Mouse (Mus musculus) liver, embryonic 14.5 days (tissue): Measurements from ENCODE around the gene Erbb3. TPM values are rescaled to one million over a fixed set of nuclear protein-coding genes. Genes with fewer than 3 reads are reported as not detected.
"Not testable (repeated sequence)": the region's sequence is repeated elsewhere in the genome, so short reads cannot be mapped to it uniquely, and the experiment has no call there.

Experiments
- ATAC-seq: fragments of 200-750 bp; cut with Nextera tagmentation; 2 replicates; pipeline ENCODE4 v1.8.0; 2017; ENCODE audit warnings: moderate number of reproducible peaks, mild to moderate bottlenecking, moderate library complexity; ENCODE audit not compliant: insufficient read depth
- DNase-seq, 3 experiments: peaks; one replicate each; pipeline ENCODE4 v3.0.0-alpha.2; 2012 to 2013; ENCODE audit warnings: low read depth in 3 of 3, low spot score in 3 of 3
- H3K27ac ChIP-seq: fragments of 300-500 bp; sonication (generic); 2 replicates; pipeline ENCODE4 v1.5.1; 2014; ENCODE audit warnings: moderate library complexity, mild to moderate bottlenecking, control low read depth, inconsistent platforms
- H3K27me3 ChIP-seq: fragments of 300-500 bp; sonication (generic); 2 replicates; pipeline ENCODE4 v1.6.1; 2014; ENCODE audit warnings: mild to moderate bottlenecking, low read length, moderate library complexity; ENCODE audit not compliant: control insufficient read depth, insufficient read depth
- H3K36me3 ChIP-seq: fragments of 300-500 bp; sonication (generic); replicated peaks from 2 replicates; pipeline ENCODE4 v1.6.1; 2014; ENCODE audit warnings: low read depth; ENCODE audit not compliant: control insufficient read depth, insufficient read depth
- H3K4me1 ChIP-seq, 2 experiments: fragments of 200-500 bp in 1 of 2; fragments of 300-500 bp in 1 of 2; sonication (generic) in 1 of 2; replicated peaks; 2 replicates each; pipeline ENCODE4 v1.6.1; 2012 to 2014; ENCODE audit warnings: antibody characterized with exemption in 1 of 2, inconsistent platforms in 1 of 2, low read length in 1 of 2; ENCODE audit not compliant: control insufficient read depth in 2 of 2, insufficient read depth in 2 of 2
- H3K4me2 ChIP-seq: fragments of 300-500 bp; sonication (generic); 2 replicates; pipeline ENCODE4 v1.6.1; 2014; ENCODE audit warnings: low read depth, mild to moderate bottlenecking, control low read depth, moderate library complexity
- H3K4me3 ChIP-seq, 2 experiments: fragments of 200-500 bp in 1 of 2; fragments of 300-500 bp in 1 of 2; sonication (generic) in 1 of 2; 2 replicates each; pipeline ENCODE4 v1.5.1; 2012 to 2014; ENCODE audit warnings: low read depth in 2 of 2, low read length in 2 of 2, mild to moderate bottlenecking in 2 of 2, control low read depth in 1 of 2, inconsistent platforms in 1 of 2, moderate library complexity in 1 of 2; ENCODE audit not compliant: insufficient read depth in 1 of 2
- H3K9ac ChIP-seq: fragments of 300-500 bp; sonication (generic); replicated peaks from 2 replicates; pipeline ENCODE4 v1.6.1; 2014; ENCODE audit warnings: mild to moderate bottlenecking, control low read depth, moderate library complexity
- H3K9me3 ChIP-seq: fragments of 300-500 bp; sonication (generic); 2 replicates; pipeline ENCODE4 v1.6.1; 2016; ENCODE audit warnings: low read length, mixed read lengths; ENCODE audit not compliant: control insufficient read depth
- CTCF ChIP-seq: IDR thresholded peaks from 2 replicates; pipeline ENCODE4 v1.5.1; 2016; ENCODE audit warnings: antibody characterized with exemption, low read depth, control low read depth
- EP300 ChIP-seq: IDR thresholded peaks from 2 replicates; pipeline ENCODE4 v1.6.1; 2016; ENCODE audit warnings: antibody characterized with exemption, low read depth
- WGBS: fragments of 180-500 bp; shearing (Covaris S2); extraction: QIAGEN DNeasy Blood & Tissue Kit; methylation state at CpG from one replicate; pipeline ENCODE4 v1.1.7; 2014; ENCODE audit not compliant: insufficient replicate concordance; 5-methylcytosine and 5-hydroxymethylcytosine counted together
- polyA plus RNA-seq, 2 experiments: library from polyadenylated mRNA; depleted of rRNA in 1 of 2; stranded (reverse) in 1 of 2; unstranded in 1 of 2; fragments of >200 nt; fragmentation: Nextera tagmentation in 1 of 2; extraction: Ambion mirVana in 1 of 2; gene quantifications; 2 replicates each; pipeline versions ENCODE4 v1.2.1 to v1.2.3; 2012 to 2014

Erbb3 gene
- polyA plus RNA-seq, 2 experiments = 1.1 to 1.4 TPM

GRCm38 (mm10) chr10:128556963-128557362 lies 32.5 kb downstream of the Erbb3 start:
- Histone ChIP-seq H3K4me1 (no peaks in the 10 kb centered on the region), H3K36me3 (peaks cover 46% of the 10 kb centered on the region), H3K4me2 (no peak overlapping the region), H3K4me3 (no peak overlapping the region), H3K27ac (no peak overlapping the region), H3K9me3 (no peaks in the 10 kb centered on the region), H3K9ac (no peak overlapping the region), H3K27me3 (no peaks in the 10 kb centered on the region)
- TF ChIP-seq CTCF (no peak), EP300 (no peak)
- no peak for DNase-seq
- 76% methylated on average over 6 of the region's 6 CpGs for WGBS
- ATAC-seq = no peak

DNA sequence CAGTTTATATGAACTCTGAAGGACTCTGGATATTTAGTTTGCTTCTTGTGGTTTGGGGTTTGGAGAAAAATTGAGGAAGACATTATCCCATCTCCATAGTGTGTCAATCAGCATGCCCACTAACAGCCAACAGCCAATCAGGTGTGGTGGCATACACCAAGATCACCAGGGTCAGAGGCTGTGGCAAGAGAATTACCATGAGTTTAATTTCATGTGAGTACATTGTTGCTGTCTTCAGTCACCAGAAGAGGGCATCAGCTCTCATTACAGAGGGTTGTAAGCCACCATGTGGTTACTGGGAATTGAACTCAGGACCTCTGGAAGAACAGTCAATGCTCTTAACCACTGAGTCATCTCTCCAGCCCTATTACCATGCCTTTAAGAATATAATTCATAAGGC lies 33.2 kb downstream of the Erbb3 start:
- no peak overlapping the region for H3K4me2 ChIP-seq
- DNase-seq (no peak), ATAC-seq (no peak)
- no peak overlapping the region for H3K27ac ChIP-seq
- TF ChIP-seq CTCF (peak; percentile 53), EP300 (no peak)
- H3K4me3 ChIP-seq = no peak overlapping the region
- no peaks in the 10 kb centered on the region for H3K27me3 ChIP-seq
- H3K36me3 ChIP-seq = peaks cover 40% of the 10 kb centered on the region
- no peaks in the 10 kb centered on the region for H3K9me3 ChIP-seq
- no peak overlapping the region for H3K9ac ChIP-seq
- no peaks in the 10 kb centered on the region for H3K4me1 ChIP-seq

DNA sequence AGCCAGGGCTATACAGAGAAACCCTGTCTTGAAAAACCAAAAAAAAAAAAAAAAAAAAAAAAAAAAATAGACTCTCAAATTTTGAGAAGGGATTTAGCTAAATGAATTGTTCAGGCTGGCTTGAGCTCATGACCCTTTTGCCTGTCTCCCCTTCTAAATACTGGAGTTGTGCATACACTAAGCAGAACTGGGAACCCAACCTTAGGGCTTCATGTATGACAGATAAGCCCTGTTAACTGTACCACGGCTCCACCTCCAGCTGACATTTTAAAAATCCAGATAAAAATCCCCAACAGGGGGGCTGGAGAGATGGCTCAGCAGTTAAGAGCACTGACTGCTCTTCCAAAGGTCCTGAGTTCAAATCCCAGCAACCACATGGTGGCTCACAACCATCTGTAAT lies 33.9 kb downstream of the Erbb3 start:
- peaks cover 33% of the 10 kb centered on the region for H3K36me3 ChIP-seq
- not testable (repeated sequence) for H3K9me3 ChIP-seq, DNase-seq, H3K4me3 ChIP-seq, ATAC-seq, H3K27me3 ChIP-seq, H3K27ac ChIP-seq, H3K4me1 ChIP-seq, H3K9ac ChIP-seq, H3K4me2 ChIP-seq
- 9% methylated on average over 1 of the region's 1 CpGs for WGBS

DNA sequence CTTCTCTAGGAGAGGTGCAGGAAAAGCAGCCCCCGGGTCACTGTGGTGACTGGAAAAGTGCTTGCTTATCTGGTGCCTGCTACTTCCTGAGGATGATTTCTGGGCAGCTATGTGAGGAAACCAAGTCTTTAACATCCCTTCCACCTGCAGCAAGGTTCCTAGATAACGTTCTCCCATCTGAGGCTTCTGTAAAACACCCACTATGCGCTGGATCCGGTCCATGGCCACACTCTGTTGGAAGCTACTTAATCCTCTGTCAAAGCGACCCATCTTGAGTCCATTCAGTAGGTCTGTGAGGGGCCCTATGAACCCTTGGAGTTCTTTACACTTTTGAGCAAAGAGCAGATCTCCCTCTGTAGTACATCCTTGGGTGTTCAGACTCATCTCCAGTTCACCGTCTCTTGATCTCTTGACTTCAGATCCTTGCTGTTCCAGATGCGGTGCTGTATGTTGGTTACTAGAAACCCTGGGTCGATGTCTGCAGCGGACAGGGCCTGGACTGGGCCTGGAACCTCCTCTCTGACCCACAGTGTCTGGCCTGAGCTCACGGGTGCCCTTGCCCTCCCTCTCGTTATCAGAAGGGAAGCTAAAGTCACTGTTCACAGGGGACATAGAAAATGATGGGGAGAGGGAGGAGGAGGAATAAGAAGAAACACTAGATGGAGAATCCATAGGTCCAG lies 39.2 kb downstream of the Erbb3 start:
- ATAC-seq, H3K9me3 ChIP-seq, H3K27me3 ChIP-seq, H3K36me3 ChIP-seq, H3K27ac ChIP-seq, H3K9ac ChIP-seq, H3K4me2 ChIP-seq, DNase-seq, H3K4me3 ChIP-seq: not testable (repeated sequence)
- H3K4me1 ChIP-seq = peaks cover 0 to 11% of the 10 kb centered on the region in 2 experiments; a peak in 3 of 4 replicates
- WGBS = 54% methylated on average over 11 of the region's 11 CpGs

DNA sequence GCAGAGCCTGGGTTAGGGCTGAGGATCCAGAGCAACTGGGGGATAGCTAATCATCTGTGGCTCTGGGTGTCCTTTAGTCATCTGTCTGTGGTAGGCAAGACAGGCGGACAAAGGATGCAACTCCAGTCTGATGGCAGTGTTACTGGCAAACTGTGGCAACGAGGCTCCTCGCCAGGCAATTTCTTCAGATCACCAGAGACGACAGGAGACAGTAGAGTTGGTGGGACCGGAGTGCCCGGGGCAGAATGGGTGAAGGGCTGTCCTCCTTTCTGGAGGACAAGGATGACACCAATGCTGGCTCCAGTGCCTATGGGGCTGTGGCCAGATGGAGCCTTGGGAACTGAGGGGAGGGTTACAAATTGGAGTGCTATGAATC lies 39.8 kb downstream of the Erbb3 start:
- ATAC-seq, H3K36me3 ChIP-seq, H3K27me3 ChIP-seq, H3K9me3 ChIP-seq, H3K9ac ChIP-seq, DNase-seq: not testable (repeated sequence)
- Histone ChIP-seq H3K4me1 (peaks cover 0 to 11% of the 10 kb centered on the region in 2 experiments; a peak in 3 of 4 replicates), H3K27ac (peak overlapping the region; percentile 68), H3K4me3 (peak overlapping the region; percentile 20 to 86; a peak in 2 of 4 replicates), H3K4me2 (peak overlapping the region; percentile 96)
- 60% methylated on average over 6 of the region's 6 CpGs for WGBS
